Mouse (Mus musculus): ENCODE measurements around the gene Rdm1.
"Not testable (repeated sequence)": the region's sequence is repeated elsewhere in the genome, so short reads cannot be mapped to it uniquely, and the experiment has no call there.

The Rdm1 gene

GRCm38 (mm10) chr11:101616948-101617767 is 9.8 kb upstream of the Rdm1 start:
- no peak for DNase-seq

GRCm38 (mm10) chr11:101617849-101618248 is 9.1 kb upstream of the Rdm1 start:
- no peak for DNase-seq

- no peak for DNase-seq
Observed at GRCm38 (mm10) chr11:101618596-101618995, 8.4 kb upstream of the Rdm1 start.

GRCm38 (mm10) chr11:101620022-101620655 is 6.9 kb upstream of the Rdm1 start:
- not testable (repeated sequence) for DNase-seq

GRCm38 (mm10) chr11:101626649-101626994 is 373 bp upstream of the Rdm1 start:
- DNase-seq, result peak; percentile 96

- peak; percentile 98 for DNase-seq
Observed at GRCm38 (mm10) chr11:101627857-101628559, 1.0 kb downstream of the Rdm1 start.

GRCm38 (mm10) chr11:101628733-101629417 is 1.9 kb downstream of the Rdm1 start:
- DNase-seq, result not testable (repeated sequence)

- DNase-seq, result no peak
Observed at GRCm38 (mm10) chr11:101635660-101636059, 8.7 kb downstream of the Rdm1 start.

- no peak for DNase-seq
Observed at GRCm38 (mm10) chr11:101639761-101640160, 12.8 kb downstream of the Rdm1 start.

GRCm38 (mm10) chr11:101640857-101641709 is 14.1 kb downstream of the Rdm1 start:
- DNase-seq, result peak; percentile 98

- peak; percentile 94 for DNase-seq
Observed at GRCm38 (mm10) chr11:101641710-101642642, 15.0 kb downstream of the Rdm1 start.

- DNase-seq, result no peak
Observed at GRCm38 (mm10) chr11:101642931-101643330, 15.9 kb downstream of the Rdm1 start.

GRCm38 (mm10) chr11:101644591-101644990 is 17.6 kb downstream of the Rdm1 start:
- no peak for DNase-seq

- not testable (repeated sequence) for DNase-seq
Observed at GRCm38 (mm10) chr11:101645043-101645410, 18.0 kb downstream of the Rdm1 start.

- peak; percentile 97 for DNase-seq
Observed at GRCm38 (mm10) chr11:101645411-101646282, 18.7 kb downstream of the Rdm1 start.

- not testable (repeated sequence) for DNase-seq
Observed at GRCm38 (mm10) chr11:101646283-101646794, 19.3 kb downstream of the Rdm1 start.

GRCm38 (mm10) chr11:101647093-101647492 is 20.1 kb downstream of the Rdm1 start:
- peak; percentile 88 for DNase-seq

- DNase-seq, result no peak
Observed at GRCm38 (mm10) chr11:101656356-101656755, 29.4 kb downstream of the Rdm1 start.

- DNase-seq, result peak; percentile 95
Observed at GRCm38 (mm10) chr11:101657528-101657885, 30.5 kb downstream of the Rdm1 start.

Data from heart, adult 11 months (tissue).